Mouse (Mus musculus) right cerebral cortex, postnatal 10 days (tissue): ENCODE measurements around the gene Atf1.
A peak's percentile ranks its signal among the peaks of the same experiment; 100 is the strongest.

Experiments used
- DNase-seq, 2 experiments: peaks; one replicate each; pipeline ENCODE4 v3.0.0; 2021; ENCODE audit warnings: low spot score in 2 of 2

Atf1 gene

DNA sequence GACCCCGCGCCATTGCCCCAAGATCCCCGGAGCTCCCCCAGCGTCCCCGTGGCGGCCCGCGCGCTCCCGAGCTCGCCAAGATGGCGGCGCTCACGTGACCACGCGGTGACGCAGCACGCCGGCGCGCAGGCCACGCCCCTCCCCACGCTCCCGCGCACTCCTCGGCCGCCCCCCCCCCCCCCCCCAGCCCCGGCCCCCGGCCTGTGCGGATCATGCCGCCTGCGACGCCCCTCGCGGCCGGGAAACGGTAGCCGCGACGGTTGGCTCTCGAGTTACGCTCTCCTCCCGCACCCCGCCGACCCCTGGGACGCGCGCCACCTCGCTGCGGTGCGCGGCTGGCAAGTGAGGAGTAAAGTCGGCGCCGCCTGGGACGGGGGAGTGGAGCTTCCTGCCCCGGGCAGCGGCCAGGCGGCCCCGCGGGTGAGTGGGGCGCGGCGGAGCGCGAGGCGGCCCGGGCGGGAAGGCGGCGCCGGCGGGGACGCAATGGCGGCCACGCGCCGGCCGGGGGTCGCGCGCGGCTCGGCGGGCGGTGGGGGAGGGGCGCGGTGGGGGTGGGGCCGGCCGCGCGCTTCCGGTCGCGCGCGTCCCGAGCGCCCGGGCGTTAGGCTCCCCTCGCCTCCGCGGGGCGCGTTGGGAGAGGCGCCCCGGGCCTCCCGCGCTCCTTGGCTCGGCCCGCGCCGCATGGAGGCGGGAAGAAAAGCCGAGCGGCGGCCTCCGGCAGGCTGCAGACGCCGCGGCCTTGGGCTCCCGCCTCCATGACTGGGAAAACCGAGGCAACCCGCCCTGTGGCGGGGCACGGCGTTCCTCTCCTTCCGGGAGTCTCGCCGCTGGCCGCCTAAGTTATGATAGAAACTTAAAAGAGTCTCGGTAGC is at the start of gene Atf1:
Gene Atf1, plus strand, starts transcription at position 157 of the 872 bp plus-strand sequence.
- peak; percentile 93 to 94 for DNase-seq

DNA sequence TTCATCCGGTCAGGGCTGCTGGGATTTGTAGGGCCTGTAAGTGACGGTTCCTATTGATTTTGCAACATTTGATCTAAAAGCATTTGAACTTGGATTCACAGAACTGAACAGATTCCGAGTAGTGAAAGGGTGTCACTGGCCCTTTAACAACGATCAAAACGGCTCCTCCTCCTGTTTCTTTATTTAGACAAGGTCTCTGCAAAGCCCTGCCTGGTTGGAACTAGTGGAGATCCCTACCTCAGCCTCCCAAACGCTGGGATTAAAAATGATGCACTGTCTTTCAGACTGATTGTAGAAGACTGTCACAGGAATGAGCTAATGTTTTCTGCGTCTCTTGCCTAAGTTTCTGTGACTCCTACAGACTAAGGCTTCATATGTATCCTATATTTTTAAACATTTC is 49.1 kb upstream of the Atf1 start:
- no peak for DNase-seq

DNA sequence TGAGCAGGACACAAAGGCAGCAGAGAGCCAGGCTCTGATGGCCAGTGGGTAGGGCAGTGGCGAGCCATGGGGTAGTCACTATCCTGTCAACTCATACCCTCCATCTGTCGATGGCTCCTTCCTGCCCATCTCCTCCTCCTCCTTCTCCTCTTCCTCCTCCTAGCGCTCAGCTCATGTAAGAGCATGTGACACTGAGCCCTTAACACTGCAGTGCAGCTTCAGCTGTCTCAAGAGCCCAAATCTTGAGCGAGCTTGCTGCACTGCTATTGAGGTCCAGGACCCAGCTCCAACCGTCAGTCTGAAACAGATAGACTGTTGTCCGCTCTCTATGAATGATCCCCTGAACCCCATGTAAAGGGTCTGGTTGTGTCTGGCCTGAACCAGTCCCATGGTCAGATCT is 47.9 kb upstream of the Atf1 start:
- DNase-seq = no peak

DNA sequence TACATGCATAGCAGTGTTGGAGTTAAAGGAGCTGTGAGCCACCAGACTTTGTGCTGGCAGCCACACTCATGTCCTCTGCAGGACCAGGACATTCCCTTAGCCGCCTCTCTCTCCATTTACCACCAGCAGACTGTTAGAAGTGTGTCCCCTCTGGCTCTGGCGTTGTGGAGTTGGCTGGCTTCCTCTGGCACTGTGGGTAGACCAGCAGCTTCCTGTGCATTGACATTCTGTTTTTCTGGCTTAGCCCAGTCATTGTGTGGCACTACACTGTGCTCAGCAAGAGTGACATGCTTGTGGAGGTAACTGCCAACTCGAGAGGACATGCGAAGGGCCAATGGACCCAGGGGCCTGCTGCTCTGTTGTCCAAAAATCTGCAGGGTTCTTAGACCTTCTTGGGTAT is 47.4 kb upstream of the Atf1 start:
- peak in 1 of 2 experiments; percentile 53 for DNase-seq

DNA sequence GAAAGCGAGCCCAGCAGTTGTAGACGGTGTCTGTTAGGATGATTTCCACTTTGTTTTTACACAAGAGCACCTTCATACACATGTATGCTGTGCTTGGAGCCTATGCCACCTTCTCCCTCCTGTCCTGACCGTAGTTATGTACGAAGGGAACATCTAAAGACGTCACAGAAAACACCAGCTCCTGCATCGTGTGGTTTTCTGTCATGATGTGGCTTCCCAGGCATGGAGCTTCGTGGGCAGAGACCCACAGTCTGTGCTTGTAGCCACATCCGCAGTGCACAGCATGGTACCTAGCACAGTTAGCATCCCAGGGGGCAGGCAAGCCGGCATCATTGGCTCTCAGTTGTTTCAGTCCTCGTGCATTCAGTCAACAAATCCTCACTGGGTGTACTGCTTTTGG is 45.8 kb upstream of the Atf1 start:
- DNase-seq = no peak

DNA sequence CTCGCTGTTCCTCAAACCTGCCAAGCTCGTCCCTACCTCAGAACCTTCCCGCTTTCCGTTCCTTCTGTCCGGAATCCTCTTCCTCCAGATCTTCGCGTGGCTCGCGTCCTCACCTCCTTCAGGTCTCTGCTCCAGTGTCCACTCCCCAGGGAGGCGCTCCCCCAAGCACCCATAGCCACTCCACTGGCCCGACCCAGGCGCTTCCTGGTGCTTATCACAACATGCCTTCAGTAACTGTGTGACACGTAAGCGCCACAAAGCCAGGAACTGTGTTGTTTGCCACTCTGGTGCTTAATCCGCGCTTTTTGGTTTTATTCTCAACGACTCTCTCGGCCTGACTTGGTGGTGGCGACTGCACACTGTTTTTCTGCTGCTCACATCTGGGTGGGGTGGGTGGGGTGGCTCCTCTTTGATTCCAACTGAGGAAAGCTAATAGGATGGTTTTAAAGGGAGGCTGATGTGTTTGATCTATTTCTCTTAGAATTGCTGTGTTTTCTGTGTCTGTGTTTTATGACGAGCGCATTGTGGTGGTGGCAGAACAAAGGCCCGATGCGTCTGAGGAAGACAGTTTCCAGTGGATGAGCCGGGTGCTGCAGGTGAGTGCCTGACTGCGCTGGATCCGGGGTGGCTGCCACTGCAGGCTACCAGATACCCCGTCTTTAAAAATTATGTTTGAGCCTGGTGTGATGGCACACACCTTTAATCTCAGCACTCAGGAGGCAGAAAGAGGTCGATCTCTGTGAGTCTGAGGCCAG is 44.9 kb upstream of the Atf1 start:
- no peak for DNase-seq

DNA sequence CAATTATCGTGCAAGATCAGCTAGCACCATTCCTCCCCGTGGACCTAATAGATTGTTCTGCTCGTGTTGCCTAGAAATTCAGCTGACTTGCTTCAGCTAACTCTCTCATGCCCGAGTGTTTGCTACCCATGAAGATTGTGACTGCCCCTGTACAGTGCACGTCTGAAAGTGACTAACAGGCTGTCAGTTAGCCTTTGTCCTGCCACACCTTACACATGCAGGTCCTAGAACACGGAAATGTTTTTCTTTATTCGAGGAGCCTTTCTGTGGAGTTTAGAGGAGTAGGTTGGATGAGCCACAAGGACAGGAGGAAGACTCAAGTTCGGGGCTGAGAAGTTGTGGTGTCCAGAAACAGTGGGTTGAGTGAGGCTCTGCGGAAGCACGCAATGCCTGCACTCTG is 44.1 kb upstream of the Atf1 start:
- DNase-seq = no peak

DNA sequence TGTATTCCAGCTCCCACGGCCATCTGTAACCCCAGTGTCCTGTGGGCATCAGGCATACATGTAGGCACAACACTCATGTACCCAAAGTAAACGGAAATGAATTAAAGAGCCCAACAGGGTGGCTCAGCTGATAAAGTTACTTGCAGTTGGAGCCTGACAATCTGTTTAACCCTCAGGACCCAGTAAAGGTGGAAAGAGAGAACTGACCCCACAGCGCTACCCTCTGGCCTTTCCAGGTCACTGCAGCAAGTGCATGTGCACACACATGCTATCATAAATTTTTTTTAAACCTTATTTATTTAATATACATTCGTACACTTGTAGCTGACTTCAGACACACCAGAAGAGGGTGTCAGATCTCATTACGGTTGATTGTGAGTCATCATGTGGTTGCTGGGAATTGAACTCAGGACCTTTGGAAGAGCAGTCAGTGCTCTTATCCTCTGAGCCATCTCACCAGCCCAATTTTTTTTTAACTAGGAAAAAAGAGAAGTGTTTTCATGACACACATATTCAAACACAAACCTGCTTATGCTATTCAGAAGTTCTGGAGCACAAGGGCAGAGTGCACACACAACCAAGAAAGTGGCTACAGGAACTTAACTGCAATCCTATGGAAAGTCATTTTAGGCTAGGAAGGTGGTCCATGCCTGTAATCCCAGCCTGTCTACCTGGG is 42.7 kb upstream of the Atf1 start:
- DNase-seq = no peak

DNA sequence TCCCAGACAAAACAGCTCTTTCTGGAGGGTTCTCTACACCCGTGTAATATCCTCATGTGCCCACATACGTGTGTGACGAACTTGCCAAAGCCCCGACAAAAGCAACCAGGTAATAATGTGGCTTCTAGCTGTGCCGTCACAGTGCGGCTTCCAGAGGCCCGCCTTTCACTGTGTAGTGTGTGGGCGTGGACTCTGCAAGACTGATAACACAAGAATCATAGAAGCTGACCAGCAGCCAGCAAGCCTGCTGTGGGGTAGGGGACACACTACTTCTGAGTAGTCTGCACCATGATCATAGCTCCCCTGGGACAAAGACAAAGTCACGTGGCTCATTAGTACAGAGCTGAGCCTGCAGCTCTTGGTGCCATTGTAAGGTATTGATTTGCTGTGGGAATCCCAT is 41.4 kb upstream of the Atf1 start:
- no peak for DNase-seq

DNA sequence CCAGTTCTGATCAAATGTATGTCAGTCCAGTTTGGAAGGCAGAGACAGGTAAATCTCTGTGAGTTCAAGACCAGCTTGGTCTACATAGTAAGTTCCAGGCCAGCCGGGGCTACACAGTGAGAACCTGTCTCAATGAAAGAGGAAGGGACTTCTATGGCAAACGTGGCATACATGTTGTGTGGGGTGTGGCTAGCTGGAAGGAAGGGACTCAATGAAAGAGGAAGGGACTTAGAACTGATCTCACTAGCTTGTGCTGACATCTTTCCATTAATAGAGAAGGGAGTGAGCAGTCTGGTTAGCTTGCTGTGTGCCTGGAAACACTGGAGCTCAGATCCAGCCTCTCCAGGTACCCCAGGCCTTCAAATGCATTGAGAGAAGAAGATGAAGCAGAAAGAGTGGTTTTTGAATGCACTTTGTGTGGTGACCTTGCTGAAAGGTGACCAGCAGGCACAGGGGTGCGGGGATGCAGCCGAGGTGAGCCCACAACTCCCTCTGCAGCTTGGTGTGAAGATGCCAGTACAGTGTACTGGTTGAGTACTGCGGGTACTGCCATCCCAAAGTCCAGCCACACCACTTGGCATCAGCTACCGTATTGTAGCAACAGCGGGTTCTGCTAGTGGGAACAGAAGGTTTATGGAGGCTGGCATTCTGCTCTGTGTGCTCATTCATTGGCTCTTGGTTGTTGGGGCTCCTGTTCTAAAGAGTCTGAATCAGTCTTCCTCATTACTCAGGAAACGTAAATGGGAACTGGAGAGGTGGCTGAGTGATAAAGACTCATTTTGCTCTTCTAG is 40.5 kb upstream of the Atf1 start:
- DNase-seq = no peak

DNA sequence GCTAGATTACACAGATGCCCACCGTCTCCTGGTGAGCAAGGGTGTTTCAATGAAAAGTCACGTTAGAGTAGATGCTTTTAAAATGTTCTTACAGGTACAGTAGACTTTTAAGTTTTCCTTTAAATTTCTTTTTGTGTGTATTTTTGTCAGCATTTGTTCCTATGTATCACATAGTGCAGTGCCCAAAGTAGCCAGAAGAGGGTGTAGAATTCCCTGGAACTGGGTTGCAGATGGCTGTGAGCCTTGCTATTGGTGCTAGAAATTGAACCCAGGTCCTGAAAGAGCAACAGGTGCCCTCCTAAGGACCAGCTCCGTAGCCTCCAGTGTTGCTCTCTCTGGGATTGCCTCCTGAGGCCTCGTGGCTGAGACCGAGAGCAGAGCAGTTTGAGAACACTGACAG is 39.1 kb upstream of the Atf1 start:
- no peak for DNase-seq

DNA sequence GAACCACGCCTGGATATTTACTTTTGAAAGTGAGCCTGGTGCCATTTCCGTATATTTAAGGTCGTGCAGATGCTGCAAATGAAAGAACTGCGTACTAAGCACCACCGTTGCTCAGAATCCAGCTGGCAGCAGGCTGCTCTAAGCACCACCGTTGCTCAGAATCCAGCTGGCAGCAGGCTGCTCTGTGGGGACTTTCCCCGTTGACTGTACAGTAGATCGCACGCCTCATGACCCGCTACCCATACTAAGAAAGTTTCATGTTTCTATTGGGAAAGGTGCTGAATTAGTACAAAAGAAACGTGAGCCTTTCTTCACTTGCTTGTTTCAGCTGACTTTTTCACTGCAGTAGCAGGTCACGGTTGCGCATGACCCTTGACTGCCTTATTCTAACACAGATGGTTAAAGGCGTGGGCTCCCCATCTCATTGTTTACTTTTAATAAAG is 38.6 kb upstream of the Atf1 start:
- DNase-seq = no peak

DNA sequence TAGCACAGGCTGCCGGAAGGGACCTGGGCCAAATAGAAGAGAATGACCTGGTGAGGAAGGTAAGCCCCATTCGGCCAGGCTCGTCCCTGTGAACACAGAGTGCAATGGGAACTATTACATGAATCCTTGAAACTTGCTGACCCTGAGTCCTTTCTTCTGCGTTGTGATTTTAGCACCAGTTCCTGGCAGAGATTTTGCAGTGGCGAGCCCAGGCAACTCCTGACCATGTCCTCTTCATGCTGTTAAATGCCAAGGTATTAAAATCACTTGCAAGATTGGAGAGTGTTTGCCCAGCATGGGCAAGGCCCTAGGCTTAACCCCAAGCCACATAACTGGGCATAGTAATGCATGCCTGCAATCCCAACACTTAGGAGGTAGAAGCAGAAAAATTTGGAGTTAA is 37.5 kb upstream of the Atf1 start:
- DNase-seq = no peak

DNA sequence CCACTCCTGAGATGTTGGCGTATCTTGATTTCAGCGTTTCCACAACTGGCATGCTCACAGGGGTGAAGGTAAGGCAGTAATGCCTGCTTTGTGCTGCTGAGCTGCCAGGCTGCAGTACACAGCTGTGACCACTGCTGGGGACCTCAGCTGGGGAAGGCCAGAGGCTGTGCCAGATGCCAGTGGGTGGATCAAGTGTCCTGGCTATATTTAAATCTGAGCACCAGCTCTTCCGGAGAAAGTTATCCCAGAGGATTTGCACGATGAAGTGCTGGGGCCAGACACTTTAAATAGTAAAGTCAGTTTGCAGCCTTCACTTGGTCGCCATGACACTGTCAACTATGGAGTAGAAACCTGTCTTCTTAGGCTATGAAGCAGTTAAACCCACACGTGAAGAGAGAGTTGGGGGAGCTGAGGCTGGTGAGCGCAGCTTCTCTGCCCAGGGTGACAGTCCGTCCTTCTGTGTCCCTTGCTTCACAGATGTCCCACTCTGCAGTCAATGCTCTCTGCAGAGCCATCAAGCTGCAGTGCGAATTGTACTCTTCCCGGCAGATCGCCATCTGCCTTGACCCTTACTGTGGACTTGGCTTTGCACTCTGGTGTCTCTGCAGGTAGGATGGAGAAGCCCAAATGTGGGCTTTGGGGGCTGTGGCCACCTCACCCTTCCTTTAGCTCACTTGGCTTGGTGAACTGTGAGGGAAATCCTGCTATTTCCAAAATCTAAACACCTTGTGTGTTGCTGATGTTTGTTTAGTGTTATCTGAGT is 28.5 kb upstream of the Atf1 start:
- DNase-seq = no peak

DNA sequence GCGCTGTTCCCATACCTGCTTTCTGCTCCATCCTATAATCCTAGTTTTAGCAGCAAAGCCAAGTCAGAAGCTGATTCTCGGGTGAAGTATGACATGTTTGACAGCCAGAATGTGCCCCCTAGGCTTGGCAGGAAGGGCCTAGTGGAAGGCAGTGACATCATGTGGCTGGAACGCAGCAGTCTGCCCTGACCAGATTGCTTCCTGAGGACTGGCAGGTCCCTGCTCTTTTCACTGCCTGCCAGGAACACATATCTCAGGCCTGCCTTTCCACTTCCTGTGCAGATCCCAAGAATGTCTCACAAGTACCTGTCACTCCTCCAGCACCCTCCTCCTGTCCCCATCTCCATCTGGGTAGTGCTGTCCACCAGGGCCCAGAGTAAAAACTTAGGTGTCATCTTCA is 27.8 kb upstream of the Atf1 start:
- no peak for DNase-seq

DNA sequence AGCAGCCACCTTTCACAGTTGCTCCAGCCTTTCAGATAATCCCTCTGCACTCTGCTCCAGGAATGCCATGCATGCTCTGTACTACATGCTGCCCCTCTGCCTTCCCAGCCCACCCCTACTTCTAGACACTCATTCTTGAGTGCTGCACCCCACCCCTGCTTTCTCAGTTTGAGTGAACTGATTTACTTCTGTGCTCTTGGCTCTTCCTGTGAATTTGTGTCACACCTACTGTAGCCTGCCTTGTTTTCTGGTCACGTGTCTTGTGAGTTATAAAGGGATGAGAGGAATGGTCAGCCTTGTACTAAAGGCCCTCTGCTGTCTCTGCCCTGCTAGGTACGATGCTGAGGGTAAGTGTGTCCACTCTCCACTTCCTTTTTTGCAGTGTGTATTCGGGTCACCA is 25.8 kb upstream of the Atf1 start:
- no peak for DNase-seq

DNA sequence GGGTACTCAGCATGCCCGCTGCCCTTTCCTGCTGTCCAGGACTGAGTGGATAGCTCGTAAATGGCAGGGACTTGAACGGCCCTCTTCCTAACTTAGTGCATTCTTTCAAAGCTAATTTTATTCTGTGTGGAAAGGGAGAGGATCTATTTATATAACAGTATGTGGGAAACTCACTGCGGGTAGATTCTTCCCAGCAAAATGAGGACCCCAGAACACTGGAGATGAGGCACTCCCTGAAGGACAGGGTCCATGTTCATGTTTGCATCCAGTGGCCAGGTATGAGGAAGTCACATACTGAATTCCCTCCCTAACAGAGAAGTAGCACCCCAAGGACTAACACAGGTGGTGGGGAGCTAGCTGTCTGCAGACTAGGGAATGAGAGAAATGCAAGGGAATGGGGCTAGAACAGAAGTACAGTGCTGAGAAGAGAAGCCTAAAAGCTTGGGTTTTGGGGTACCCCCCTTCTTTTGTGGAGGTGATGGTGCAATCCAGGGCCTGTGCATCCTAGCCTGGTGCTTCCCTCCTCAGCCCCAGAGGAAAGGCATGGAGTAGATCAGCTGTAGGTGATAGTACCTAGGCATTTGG is 25.1 kb upstream of the Atf1 start:
- DNase-seq = no peak

DNA sequence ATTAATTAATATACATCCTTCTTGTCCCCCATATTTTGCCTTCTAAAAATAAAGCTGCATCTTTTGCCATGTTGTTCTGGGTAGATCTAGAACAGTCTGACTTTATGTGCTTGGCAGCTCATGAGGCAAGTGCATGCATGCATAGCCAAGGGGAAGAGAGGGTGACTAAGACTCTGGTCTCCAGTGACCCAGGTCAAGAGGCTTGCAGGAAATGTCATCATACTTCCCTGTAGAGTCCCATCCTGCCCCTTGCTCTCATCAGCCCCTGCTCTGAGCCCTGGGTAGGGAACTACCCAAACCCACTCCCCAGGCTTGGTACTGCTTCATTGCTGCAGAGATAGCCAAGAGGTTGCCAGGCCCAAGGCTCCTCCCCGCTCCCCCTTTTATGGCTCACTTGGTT is 23.0 kb upstream of the Atf1 start:
- no peak for DNase-seq

DNA sequence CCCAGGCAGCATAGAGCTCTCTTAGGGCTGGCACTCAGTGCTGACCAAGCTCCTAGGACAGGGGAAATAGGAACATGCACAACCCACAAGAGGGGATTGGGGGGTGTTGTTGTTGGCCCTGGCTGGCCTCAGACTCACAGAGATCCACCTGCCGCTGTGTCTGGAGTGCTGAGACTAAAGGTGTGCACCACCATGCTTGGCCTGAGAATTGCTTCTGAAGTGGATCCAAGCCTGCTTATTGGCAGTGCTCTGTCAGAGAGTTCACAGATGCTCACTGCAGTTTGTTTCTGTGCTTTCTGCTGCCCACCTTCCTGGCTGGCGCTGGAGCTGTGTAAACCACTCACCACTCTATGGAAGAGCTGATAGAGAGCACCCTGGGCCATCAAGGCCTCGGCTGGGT is 17.6 kb upstream of the Atf1 start:
- no peak for DNase-seq

DNA sequence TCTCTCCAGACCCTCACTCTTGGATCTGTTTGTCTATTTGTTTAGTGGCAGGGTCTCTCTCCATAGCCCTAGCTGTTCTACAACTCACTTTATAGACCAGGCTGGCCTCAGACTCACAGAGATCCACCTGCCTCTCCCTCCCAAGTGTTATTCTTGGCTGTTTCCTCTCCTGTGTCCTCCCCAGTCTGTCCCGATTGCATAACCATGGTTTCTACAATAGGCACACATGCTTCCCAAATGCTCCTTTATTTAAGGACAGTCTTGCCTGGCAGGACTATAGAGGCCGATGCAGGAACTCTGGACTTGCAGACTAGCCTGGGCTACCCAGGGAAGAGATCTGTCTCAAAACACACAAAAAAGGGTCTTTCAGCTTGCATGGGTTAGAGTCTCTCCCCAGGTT is 14.3 kb upstream of the Atf1 start:
- DNase-seq = no peak

DNA sequence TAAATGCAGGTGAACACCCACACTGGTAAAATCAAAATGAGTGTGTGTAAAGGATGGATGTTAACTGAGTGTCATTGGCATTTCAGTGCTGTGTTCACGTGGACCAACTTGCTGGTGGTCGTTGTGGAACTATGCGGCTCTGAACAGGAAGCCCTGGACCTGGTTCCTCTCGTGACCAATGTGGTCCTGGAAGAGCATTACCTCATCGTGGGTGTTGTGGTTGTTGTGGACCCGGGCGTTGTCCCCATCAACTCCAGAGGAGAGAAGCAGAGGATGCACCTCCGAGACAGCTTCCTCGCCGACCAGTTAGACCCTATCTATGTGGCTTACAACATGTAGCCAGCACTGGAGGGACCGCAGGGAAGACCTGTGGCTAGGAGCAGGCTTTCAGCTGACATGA is 12.5 kb upstream of the Atf1 start:
- DNase-seq = no peak
